Mouse (Mus musculus): Measurements from ENCODE around the gene Ptges2.

- TF ChIP-seq CTCF (IDR thresholded peaks at IDR 0.05; ENCODE audit: borderline replicate concordance, extremely low read depth, insufficient read depth, insufficient read length): no peak
- TF ChIP-seq POLR2A (IDR thresholded peaks at IDR 0.05; ENCODE audit: borderline replicate concordance, extremely low read depth, insufficient read depth, insufficient read length, poor library complexity, severe bottlenecking): no peak
Measured at GRCm38 (mm10) chr2:32347019-32347418, 48.7 kb upstream of the Ptges2 start.

Measured in brain, embryonic 14.5 days (tissue).